Mouse (Mus musculus): Measurements from ENCODE around the gene Higd1c.
A peak's percentile ranks its signal among the peaks of the same experiment; 100 is the strongest.
"Not testable (repeated sequence)": the region's sequence is repeated elsewhere in the genome, so short reads cannot be mapped to it uniquely, and the experiment has no call there.

Higd1c gene

DNA sequence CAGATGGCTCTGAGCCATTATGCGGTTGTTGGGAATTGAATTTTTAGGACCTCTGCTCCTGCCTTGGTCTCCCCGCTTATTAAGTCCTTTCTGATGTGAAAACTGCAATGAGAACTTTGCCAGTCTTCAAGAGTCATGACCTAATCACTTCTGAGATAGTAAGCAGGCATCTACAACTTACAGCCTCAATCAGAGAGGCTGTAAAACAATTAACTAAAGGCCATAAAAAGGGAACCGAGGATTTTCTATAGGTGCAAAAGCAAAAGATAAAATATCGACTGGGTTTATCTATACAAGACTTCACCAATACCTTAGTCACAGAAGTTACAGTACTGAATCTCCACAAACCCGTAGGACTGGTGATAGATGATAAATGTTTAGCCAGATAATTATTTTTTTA lies 8.5 kb upstream of the Higd1c start:
- DNase-seq (ENCODE audit: low spot score in 2 of 2), result no peak

- not testable (repeated sequence) for DNase-seq (ENCODE audit: low spot score in 2 of 2)
Measured at GRCm38 (mm10) chr15:100365967-100366366, 1.6 kb downstream of the Higd1c start.

DNA sequence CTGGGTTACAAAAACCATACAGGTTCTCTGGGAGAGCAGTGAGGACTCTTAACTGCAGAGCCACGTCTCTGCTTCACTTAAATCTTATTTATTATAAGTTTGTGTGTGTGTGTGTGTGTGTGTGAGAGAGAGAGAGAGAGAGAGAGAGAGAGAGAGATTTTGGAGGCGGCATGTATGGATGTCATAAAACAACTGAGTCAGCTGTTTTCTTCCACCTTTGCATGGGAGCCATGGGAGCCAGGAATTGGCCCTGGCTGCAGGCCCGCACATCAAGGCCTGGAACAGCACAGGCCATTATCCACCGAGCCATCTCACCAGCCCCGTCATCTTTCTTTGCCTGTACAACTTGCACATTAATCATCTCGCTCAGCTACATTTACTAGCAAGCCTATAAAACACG lies 2.8 kb downstream of the Higd1c start:
- DNase-seq (ENCODE audit: low spot score in 2 of 2), result no peak

- peak; percentile 77 to 84 for DNase-seq (ENCODE audit: low spot score in 2 of 2)
Measured at GRCm38 (mm10) chr15:100375066-100375465, 10.7 kb downstream of the Higd1c start.

DNA sequence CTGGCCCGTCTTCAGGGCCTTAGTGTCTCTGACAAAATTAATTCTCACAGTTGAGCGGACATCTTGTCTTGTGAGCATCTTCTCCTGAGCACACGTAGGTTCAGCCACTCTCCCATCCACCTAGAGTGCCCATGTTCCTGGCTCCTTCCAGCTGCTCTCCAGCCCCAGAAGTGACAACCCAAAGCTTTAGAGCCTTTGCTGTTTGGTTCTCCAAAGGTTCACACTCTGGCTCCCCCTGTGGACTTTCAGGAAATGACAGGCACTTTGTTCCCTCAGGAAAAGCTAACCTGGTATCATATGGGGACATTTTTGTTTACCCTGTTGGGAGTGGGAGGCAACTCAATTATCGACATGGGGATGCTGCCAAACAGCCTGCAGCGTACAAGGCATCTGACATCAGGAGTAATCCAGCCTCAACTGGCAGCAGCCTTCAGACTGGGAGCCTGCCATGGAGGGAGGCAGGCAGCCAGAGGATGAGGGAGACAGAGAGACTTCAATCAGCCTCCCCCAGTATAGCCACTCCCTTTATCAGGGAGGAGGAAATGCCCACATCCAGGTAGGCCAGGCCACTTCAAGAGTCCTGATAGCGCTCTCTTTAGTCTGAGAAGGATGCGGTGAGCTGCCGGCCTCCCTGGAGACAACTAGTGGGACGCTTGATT lies 13.6 kb downstream of the Higd1c start:
- DNase-seq (ENCODE audit: low spot score in 2 of 2), result not testable (repeated sequence)

GRCm38 (mm10) chr15:100379658-100380057 lies 15.3 kb downstream of the Higd1c start:
- no peak for DNase-seq (ENCODE audit: low spot score in 2 of 2)

DNA sequence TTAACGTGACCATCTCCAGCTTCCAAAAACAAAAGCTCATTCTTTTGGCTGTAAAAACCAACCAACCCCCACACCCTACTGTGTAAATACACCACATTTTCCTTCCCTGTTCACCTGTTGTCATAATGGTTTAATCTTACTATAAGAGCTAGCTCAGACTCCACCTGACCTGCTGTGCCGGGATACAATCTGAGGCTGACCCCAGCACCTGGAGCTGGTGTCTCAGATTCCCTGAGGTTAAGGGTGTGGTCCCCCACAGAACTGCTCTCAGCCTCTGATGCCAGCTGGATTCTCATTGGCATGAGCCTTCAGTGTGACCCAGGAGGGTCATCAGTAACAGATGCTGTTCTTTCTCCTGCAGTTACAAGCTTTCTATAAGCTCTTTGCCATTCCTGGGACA lies 15.8 kb downstream of the Higd1c start:
- no peak for DNase-seq (ENCODE audit: low spot score in 2 of 2)

GRCm38 (mm10) chr15:100385705-100386104 lies 21.4 kb downstream of the Higd1c start:
- no peak for DNase-seq (ENCODE audit: low spot score in 2 of 2)

- DNase-seq (ENCODE audit: low spot score in 2 of 2), result no peak
Measured at GRCm38 (mm10) chr15:100387544-100388223, 23.3 kb downstream of the Higd1c start.

GRCm38 (mm10) chr15:100388224-100388835 lies 24.0 kb downstream of the Higd1c start:
- no peak for DNase-seq (ENCODE audit: low spot score in 2 of 2)

- no peak for DNase-seq (ENCODE audit: low spot score in 2 of 2)
Measured at GRCm38 (mm10) chr15:100388886-100389285, 24.5 kb downstream of the Higd1c start.

GRCm38 (mm10) chr15:100391066-100391465 lies 26.7 kb downstream of the Higd1c start:
- no peak for DNase-seq (ENCODE audit: low spot score in 2 of 2)

- DNase-seq (ENCODE audit: low spot score in 2 of 2), result no peak
Measured at GRCm38 (mm10) chr15:100391599-100391998, 27.3 kb downstream of the Higd1c start.

DNA sequence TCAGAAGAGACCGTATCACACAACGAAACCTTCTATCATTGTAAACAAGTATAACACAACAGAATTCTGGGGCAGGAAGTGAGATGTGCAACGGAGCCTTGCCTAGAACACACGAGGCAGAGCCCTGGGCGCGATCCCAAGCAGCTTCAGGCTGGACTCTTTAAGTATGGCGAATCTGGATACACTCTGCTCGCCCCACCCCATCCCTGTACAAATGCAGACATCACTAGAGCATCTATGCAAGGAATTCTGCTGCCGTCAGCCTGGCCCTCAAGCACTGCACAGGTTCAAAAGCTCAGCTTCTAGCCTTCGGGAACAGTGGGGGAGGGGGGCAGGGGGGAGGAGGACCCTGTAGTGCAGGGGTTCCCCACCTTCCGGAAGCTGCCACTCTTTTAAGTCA lies 28.7 kb downstream of the Higd1c start:
- DNase-seq (ENCODE audit: low spot score in 2 of 2), result no peak

DNA sequence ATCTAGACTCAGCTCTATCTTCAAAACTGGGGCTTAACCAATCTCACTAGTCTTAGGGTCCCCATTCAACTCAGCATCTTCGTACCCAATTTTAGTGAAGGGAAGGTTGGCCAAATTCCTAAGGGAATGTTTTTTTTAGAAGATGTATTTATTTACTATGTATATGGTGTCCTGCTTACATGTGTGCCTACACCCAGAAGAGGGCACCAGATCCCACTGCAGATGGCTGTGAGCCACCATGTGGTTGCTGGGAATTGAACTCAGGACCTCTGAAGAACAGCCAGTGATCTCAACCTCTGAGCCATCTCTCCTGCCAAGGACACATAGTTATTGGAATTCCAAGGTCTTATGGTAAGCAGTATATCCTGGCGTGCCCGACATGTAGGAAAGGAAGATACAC lies 31.2 kb downstream of the Higd1c start:
- DNase-seq (ENCODE audit: low spot score in 2 of 2), result no peak

DNA sequence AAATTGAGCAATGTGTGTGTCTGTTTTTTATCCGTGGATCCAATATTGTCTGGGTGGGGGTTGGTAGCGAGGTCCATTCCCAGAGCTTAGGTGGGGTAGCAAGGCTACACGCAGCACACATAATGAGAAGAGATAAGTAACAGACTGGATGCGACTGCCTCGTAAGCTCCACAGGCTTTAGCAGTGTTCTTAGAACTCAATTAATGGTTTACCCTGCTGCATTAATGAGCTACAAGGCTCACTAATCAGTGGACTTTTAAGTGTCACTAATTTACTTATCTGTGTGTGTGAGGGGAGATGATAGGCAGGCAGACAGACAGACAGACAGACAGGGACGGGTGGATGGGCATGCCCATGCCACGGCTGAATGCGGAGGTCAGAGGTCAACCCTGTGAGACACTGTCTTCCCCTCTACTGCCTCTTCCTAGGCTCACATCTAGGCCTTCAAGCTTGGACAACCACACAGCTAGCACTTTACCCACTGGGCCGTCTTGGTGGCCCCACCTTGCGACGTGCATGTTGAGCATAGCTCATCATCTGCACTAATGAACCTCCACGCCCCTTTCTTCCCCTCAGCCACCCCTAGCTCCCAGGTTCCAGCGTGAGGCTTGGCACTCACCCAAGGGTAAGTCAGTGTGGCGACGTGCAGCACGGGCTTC lies 36.4 kb downstream of the Higd1c start:
- no peak for DNase-seq (ENCODE audit: low spot score in 2 of 2)

- no peak for DNase-seq (ENCODE audit: low spot score in 2 of 2)
Measured at GRCm38 (mm10) chr15:100401811-100402210, 37.5 kb downstream of the Higd1c start.

GRCm38 (mm10) chr15:100402347-100402746 lies 38.0 kb downstream of the Higd1c start:
- no peak for DNase-seq (ENCODE audit: low spot score in 2 of 2)

- no peak for DNase-seq (ENCODE audit: low spot score in 2 of 2)
Measured at GRCm38 (mm10) chr15:100402798-100403197, 38.5 kb downstream of the Higd1c start.

DNA sequence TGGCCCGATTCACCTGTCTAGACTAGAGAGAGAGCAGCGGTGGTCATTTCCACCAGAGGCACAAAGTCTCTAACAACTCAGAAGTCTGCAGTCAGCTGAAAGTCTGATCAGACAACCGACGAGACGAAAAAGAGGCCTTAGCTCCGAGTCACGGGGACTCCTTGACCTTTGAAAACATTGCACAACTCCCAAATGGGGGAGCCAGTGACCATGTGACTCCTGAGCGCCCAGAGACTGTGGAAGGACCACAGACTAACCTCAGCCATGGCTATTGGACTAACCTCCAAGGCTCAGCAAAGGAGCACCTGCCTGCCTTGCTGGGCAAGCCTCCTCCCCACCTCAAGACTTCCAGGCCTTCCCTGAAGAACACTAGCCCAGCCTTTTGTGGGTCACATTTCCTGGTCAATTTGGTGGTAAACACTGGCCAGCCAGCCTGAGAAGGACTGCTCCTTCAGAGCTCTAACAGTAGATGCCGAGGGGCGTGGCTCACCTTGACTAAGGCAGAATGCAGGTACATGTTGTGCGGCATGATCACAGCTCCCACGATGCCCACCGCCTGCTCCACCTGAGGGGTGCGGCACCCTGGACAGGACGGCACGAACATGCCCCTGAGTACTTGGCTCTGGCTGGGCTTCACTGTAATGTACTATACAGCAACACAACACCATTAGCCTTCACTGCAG lies 39.1 kb downstream of the Higd1c start:
- DNase-seq (ENCODE audit: low spot score in 2 of 2), result no peak

DNA sequence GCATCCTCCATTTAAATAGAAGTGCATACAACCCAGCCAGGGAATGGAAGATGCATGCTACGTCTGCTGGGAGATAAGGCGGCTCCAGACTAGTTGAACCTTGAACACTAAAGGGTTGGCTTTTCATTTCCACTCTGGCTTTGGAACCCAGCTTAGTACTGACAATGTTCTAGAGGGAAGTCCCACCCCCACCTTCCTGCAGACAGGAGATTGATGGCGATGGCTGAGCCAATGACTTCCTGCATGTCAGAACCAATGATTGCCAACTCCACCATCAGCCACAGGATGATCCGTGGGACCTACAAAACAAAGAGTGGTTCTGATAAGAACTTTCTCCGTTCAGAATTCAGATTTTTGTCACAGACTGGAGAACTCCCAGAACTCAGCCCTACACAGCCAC lies 41.7 kb downstream of the Higd1c start:
- no peak for DNase-seq (ENCODE audit: low spot score in 2 of 2)

Data from right cerebral cortex, postnatal 10 days (tissue).